Mouse (Mus musculus): ENCODE data around the gene Ctsw. TPM values are rescaled to one million over a fixed set of nuclear protein-coding genes. Genes with fewer than 3 reads are reported as not detected.

The Ctsw gene
- polyA plus RNA-seq, 1 experiment = 7.2 TPM

- H3K36me3 ChIP-seq (ENCODE audit: control insufficient read depth, insufficient read depth) = peaks cover 8% of the 10 kb centered on the region
These were observed 40.2 kb downstream of the Ctsw start for GRCm38 (mm10) chr19:5428083-5428482.

GRCm38 (mm10) chr19:5426640-5427290 is 41.5 kb downstream of the Ctsw start:
- H3K4me2 ChIP-seq (ENCODE audit: low read depth) = peak overlapping the region; percentile 98
- peaks cover 8% of the 10 kb centered on the region for H3K36me3 ChIP-seq (ENCODE audit: control insufficient read depth, insufficient read depth)
- TF ChIP-seq TCF12 (IDR thresholded peaks at IDR 0.05; ENCODE audit: insufficient read depth, poor library complexity, severe bottlenecking) (no peak), MYOG (IDR thresholded peaks at IDR 0.05; ENCODE audit: control insufficient read depth in 1 of 3, insufficient read depth in 1 of 3, insufficient read length in 2 of 3, low read depth in 2 of 3) (no peak), USF1 (IDR thresholded peaks at IDR 0.05; ENCODE audit: low read depth) (no peak), POLR2A (IDR thresholded peaks at IDR 0.05; ENCODE audit: insufficient read length, low read depth) (no peak), MAX (IDR thresholded peaks at IDR 0.05; ENCODE audit: low read depth) (no peak)
- H3K79me2 ChIP-seq (ENCODE audit: control insufficient read depth, insufficient read depth) = peaks cover 31% of the 10 kb centered on the region
- no peaks in the 10 kb centered on the region for H3K27me3 ChIP-seq (ENCODE audit: control insufficient read depth, insufficient read depth, insufficient read length)
- no peak overlapping the region for H3ac ChIP-seq (ENCODE audit: control insufficient read depth, insufficient read length)
- no peak overlapping the region for H3K4me3 ChIP-seq

More at GRCm38 (mm10) chr19:5428083-5428482, 40.2 kb downstream of the Ctsw start:
- Histone ChIP-seq H3K79me2 (ENCODE audit: control insufficient read depth, insufficient read depth) (peaks cover 31% of the 10 kb centered on the region), H3K27me3 (ENCODE audit: control insufficient read depth, insufficient read depth, insufficient read length) (no peaks in the 10 kb centered on the region), H3K4me2 (ENCODE audit: low read depth) (peak overlapping the region; percentile 7), H3ac (ENCODE audit: control insufficient read depth, insufficient read length) (no peak overlapping the region), H3K4me3 (no peak overlapping the region)
- TF ChIP-seq REST (IDR thresholded peaks at IDR 0.05; ENCODE audit: insufficient read depth, insufficient read length) = no peak
- no peak for TF ChIP-seq USF1 (IDR thresholded peaks at IDR 0.05; ENCODE audit: low read depth)
- TF ChIP-seq MAX (IDR thresholded peaks at IDR 0.05; ENCODE audit: low read depth) = no peak
- TF ChIP-seq POLR2A (IDR thresholded peaks at IDR 0.05; ENCODE audit: insufficient read length, low read depth) = no peak
- no peak for TF ChIP-seq SRF (IDR thresholded peaks at IDR 0.05; ENCODE audit: control insufficient read depth, insufficient read length, low read depth)
- TF ChIP-seq E2F4 (IDR thresholded peaks at IDR 0.05; ENCODE audit: insufficient read depth) = no peak
- TF ChIP-seq TCF3 (IDR thresholded peaks at IDR 0.05; ENCODE audit: insufficient read length, low read depth) = no peak
- TF ChIP-seq CEBPB (IDR thresholded peaks at IDR 0.05; ENCODE audit: insufficient read depth, poor library complexity, severe bottlenecking) = no peak
- TF ChIP-seq POLR2AphosphoS2 (IDR thresholded peaks at IDR 0.05; ENCODE audit: insufficient read length, low read depth) = no peak
- no peak for TF ChIP-seq MYOD1 (IDR thresholded peaks at IDR 0.05; ENCODE audit: control insufficient read depth in 1 of 3, insufficient read length in 2 of 3, low read depth in 2 of 3)
- no peak for TF ChIP-seq MYOG (IDR thresholded peaks at IDR 0.05; ENCODE audit: control insufficient read depth in 1 of 3, insufficient read depth in 1 of 3, insufficient read length in 2 of 3, low read depth in 2 of 3)
- no peak for TF ChIP-seq TCF12 (IDR thresholded peaks at IDR 0.05; ENCODE audit: insufficient read depth, poor library complexity, severe bottlenecking)

GRCm38 (mm10) chr19:5425906-5426565 is 42.3 kb downstream of the Ctsw start:
- Histone ChIP-seq H3K79me2 (ENCODE audit: control insufficient read depth, insufficient read depth) (peaks cover 31% of the 10 kb centered on the region), H3ac (ENCODE audit: control insufficient read depth, insufficient read length) (peak overlapping the region; percentile 83), H3K4me2 (ENCODE audit: low read depth) (peak overlapping the region; percentile 98), H3K4me3 (peak overlapping the region; percentile 68), H3K27me3 (ENCODE audit: control insufficient read depth, insufficient read depth, insufficient read length) (no peaks in the 10 kb centered on the region), H3K36me3 (ENCODE audit: control insufficient read depth, insufficient read depth) (peaks cover 12% of the 10 kb centered on the region)
- no peak for TF ChIP-seq MYOG (IDR thresholded peaks at IDR 0.05; ENCODE audit: control insufficient read depth in 1 of 3, insufficient read depth in 1 of 3, insufficient read length in 2 of 3, low read depth in 2 of 3)
- no peak for TF ChIP-seq SRF (IDR thresholded peaks at IDR 0.05; ENCODE audit: control insufficient read depth, insufficient read length, low read depth)
- TF ChIP-seq E2F4 (IDR thresholded peaks at IDR 0.05; ENCODE audit: insufficient read depth) = no peak
- TF ChIP-seq POLR2A (IDR thresholded peaks at IDR 0.05; ENCODE audit: insufficient read length, low read depth) = no peak
- TF ChIP-seq USF1 (IDR thresholded peaks at IDR 0.05; ENCODE audit: low read depth) = no peak

DNA sequence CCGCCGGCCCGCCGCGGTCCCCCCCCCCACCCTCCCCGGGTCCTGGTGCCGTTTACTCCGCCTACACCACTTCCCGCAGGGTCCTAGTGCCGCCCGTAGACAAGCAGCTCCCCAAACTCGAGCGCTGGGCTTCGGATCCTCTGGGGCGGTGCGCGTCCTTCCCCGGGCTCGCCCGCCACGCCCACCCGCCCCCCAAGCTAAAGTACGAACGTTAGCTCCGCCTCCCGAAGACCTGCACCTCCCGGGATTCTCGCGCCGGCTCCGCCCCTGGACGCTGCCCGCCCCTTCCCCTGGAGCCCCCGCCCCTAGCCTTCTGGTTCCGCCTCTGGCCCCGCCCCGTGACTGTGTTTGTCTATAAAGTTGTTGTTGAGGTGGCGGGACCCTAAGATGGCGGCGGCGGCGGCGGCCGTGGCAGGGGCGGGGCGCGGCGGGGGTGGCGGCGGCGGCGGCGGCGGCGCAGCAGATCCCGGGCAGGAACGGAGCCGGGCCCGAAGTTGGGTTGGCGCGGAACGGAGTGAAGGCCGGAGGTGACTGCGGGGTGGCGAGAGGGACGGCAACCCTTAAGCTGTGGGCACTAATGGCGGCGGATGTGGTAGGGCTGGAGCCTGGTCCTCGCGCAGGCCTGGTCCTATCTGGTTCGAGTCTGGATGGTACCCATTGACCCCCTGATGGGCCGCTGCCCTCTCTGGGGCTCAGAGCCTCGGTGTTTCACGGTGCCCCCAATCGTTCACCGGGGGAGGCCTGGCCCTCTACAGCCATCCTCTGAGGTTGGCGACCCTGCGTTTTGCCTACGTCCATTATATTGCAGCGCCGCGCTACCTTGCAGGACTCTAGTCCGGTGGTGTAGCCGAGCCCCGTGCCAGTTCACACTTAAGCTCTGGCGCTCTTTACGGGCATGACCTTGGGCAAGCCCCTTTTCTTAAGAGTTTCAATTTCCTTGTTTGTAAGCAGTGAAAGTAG is 43.2 kb downstream of the Ctsw start, which contains the start of the genes Drap1 and AI837181:
Drap1 (minus strand) TSS at position 198 of the 960 bp plus-strand sequence.
AI837181 (plus strand) TSS at position 363 of the 960 bp plus-strand sequence.
- H3K4me3 ChIP-seq = peak within 1 kb of the TSS; percentile 68
- H3ac ChIP-seq (ENCODE audit: control insufficient read depth, insufficient read length) = peak within 1 kb of the TSS; percentile 83
- peak within 1 kb of the TSS; percentile 98 for H3K4me2 ChIP-seq (ENCODE audit: low read depth)
- no peaks in the 10 kb centered on the region for H3K27me3 ChIP-seq (ENCODE audit: control insufficient read depth, insufficient read depth, insufficient read length)
- peaks cover 31% of the 10 kb centered on the region for H3K79me2 ChIP-seq (ENCODE audit: control insufficient read depth, insufficient read depth)
- TF ChIP-seq POLR2A (IDR thresholded peaks at IDR 0.05; ENCODE audit: insufficient read length, low read depth) (peak; percentile 64), MAX (IDR thresholded peaks at IDR 0.05; ENCODE audit: low read depth) (no peak)
- peaks cover 18% of the 10 kb centered on the region for H3K36me3 ChIP-seq (ENCODE audit: control insufficient read depth, insufficient read depth)
